Mouse (Mus musculus): ENCODE measurements around the gene Pxn.

GRCm38 (mm10) chr5:115568681-115569080 is 62.2 kb downstream of the Pxn start:
- no peak for TF ChIP-seq CTCF (IDR thresholded peaks at IDR 0.05)
- no peak for TF ChIP-seq EP300 (IDR thresholded peaks at IDR 0.05)

All from lung, postnatal 0 days (tissue).